Mouse (Mus musculus): ENCODE results near the gene Col4a1.
A peak's percentile ranks its signal among the peaks of the same experiment; 100 is the strongest.

Col4a1 gene

DNA sequence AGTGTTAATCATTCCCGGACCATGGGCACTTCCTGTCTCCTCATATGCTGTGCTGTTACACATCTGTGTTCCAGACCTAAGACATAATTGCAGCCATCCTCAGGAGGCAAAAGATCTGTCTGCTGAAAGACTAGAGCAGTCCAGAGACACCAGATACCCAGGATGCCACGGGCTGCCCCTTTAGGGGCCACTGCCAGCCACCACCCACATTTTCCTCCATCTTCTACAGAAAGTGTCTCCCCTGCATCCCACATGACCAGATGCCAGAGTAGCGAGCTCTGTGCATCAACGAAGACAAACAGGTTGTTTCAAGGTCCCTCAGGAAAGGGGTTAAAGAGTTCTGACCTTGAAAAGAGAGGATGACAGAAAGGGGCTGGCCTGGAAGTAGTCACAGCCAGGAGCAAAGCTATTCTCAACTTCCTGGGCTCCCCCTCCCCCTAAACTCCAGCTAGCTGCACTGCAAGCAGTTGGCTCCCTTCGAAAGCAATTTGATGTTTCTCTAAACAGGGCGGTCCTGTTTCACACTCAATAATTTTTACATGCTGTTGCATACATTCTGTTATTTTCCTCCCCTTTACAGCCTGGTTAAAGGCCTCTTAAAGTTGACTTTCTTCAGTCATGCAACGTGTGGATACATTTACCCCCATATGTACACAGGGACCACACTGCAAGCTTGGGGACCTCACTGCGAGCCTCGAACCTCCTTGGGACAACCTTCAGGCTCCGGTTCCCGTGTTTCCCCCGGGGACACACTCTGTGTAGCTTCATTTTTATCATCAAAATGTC is 13.9 kb downstream of the Col4a1 start:
- DNase-seq (ENCODE audit: low spot score), result no peak

- no peak for DNase-seq (ENCODE audit: low spot score)
Measured at GRCm38 (mm10) chr8:11297141-11297838, 15.3 kb downstream of the Col4a1 start.

- DNase-seq (ENCODE audit: low spot score), result no peak
Measured at GRCm38 (mm10) chr8:11296282-11296943, 16.2 kb downstream of the Col4a1 start.

GRCm38 (mm10) chr8:11292611-11293010 is 20.0 kb downstream of the Col4a1 start:
- no peak for DNase-seq (ENCODE audit: low spot score)

DNA sequence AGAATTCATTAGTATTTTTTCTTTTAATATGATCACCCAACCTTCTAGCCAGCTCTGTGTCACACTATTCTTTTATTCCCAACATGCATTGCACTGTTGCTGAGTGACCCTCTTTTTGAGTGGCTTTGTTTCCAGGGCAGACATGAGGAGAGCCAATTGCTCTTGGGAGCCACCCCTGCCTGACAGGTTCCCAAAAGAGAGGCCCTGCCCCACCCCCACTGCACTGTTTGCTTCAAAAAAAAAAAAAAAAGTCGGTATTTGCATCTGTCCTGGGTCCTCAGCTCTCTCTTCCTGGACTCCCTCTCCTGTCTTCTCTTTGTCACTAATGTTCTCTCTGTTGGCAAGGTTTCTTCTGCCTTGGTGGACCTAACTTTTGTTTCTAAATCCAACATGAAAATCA is 22.1 kb downstream of the Col4a1 start:
- no peak for DNase-seq (ENCODE audit: low spot score)

DNA sequence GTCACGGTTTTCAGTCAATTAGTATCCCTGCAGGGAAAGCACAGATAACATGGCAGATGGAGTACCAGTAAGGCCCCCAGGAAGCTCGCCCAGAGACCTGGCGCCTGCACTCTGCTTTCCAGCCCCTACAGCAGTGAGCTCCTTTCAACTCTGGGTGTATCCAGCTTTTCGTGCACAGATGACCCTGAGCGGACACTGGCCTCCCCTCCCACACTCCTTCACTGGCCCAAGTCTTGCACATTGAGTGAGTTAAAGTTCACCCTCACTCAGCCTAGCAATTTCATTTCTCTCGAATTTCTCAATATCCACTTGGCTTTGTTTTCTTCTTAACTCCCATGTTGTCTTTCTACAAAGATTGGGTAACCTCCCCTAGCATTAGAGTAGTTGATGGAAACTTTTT is 24.3 kb downstream of the Col4a1 start:
- peak; percentile 92 for DNase-seq (ENCODE audit: low spot score)

DNA sequence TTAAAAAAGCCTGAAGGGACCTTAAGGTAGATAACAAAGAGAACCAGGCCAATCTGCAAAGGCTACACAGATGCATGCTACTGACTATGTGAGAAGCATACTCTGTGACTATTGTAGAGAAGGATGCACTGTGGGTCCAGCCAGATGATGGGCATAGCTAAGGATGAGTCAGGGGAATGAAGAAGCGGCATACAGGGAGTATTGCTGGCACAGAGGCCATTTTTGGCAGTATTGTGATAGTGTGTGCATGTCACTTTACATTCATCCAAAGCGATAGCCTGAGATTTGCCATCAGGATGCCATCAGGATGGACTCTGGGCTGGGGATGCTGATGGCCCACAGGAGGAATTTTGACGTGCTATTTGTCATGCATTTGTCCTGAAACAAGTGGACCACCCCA is 25.5 kb downstream of the Col4a1 start:
- no peak for DNase-seq (ENCODE audit: low spot score)

DNA sequence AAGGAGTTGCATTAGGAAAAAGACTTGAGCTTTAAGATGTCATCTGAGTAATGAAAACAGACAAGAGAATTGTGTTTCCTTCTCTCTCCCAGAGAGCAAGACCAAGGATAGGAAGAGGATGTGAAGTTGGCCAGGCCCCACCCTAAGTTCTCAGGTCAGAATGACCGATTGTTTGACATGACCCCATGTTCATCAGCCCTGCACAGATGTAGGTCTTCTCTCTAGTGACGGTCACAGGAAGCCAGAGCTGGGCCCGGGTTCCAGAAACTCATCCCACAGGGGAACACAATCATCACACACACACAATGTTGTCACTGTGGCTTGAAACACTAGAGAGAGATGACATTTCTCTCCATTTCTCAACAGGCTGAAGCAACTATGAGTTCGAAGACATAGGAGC is 27.2 kb downstream of the Col4a1 start:
- DNase-seq (ENCODE audit: low spot score), result no peak

DNA sequence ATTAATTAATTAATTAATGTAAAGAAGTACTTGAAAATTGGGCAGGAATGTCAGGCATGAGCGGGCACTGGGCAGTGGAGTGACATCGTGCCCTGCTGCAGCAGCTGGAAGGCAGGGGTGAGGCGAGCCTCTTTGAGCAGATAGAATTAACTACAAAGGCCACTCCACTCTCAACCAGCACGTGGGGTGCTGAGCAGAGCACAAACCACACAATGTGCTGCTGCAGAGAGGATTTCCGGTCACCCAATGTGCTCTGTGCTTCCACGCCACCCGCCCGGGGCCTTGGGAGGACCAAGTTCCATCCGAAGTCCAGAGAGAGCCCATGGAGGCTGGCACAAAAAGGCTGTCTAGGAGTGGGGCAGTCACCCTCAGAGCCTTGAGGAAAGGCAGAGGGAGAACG is 29.4 kb downstream of the Col4a1 start:
- DNase-seq (ENCODE audit: low spot score), result no peak

DNA sequence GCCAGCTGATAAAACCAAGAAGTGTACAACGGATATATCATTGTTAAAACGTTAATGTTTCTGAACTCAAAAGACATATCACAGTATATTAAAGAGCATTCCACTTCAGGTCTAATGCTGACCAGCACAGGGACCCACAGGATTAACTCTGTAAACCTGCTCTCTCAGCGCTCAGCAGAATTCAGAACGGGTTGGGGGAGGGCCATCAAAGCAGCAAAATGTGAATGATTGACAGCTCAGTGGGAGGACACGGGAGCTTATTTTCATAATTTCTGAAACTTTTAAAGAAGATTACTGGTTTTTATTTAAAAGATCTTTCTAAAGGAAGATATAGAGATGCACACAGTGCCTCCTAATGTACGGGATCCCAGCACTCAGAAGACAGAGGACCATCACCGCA is 29.9 kb downstream of the Col4a1 start:
- no peak for DNase-seq (ENCODE audit: low spot score)

DNA sequence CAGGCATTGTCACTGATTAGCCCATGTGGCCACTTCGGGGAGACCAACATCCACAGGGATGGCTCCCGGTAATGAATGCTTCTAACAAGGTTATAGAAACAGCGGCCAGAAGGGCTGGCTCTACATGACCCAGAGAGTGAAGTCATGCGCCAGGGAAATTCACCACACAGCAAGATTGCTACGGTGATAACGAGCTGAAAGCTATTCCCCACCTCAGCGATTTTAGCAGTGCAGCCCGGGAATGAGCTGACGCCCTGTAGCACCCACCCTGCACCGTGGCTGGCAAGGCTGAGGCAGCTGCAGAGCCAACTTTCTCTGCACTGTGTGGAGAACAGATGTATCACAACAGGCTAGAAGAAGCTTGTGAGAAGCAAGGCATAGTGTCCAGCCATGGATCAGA is 30.5 kb downstream of the Col4a1 start:
- DNase-seq (ENCODE audit: low spot score), result no peak

- DNase-seq (ENCODE audit: low spot score), result no peak
Measured at GRCm38 (mm10) chr8:11280721-11281268, 31.8 kb downstream of the Col4a1 start.

DNA sequence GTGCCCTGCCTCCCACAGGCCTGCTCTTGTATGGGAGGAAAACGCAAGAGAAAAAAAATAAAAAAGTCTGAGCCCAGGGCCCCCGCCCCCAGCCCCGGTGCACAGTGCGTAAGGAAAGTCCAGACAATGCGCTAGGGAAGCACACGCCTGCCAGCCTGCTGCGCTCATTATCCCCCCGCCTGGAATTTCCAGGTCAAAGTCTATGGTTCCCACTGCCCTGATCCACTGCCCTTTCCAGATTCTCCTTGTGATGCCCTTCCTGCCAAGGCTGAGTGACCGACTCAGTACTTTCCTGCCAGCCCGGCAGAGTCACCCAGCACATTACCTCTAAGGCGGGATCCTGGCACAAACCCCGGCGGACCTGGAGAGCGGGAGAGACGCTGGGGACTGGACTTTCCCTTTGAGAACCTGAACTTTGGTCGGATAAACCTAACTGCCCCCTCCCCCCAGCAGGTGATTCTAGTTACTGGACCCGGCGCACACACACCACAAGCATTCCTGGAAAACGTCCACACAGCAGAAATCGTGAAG is 33.3 kb downstream of the Col4a1 start:
- no peak for DNase-seq (ENCODE audit: low spot score)

DNA sequence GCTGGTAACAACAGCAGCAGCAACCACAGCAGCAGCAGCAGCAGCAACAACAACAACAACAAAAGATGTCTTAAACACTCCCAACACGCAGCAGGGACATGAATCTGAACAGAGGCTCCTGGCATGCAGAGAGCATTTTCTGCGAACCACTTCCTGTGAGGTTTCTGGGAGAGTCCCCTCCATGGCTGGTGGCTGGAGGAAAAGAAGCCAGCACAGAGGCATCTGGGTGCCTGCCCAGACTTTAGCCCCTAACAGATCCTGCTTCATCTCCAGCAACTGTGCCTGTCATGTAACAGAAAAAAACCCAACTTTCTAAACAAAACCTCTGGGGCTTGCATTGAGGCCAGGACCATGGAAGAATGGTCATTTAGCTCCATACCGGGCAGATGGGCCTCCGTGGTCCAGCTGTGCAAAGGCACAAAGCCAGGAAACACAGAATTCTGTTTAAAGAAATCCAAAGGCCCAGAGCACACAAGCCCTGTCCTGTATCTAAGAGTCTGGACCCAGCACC is 34.5 kb downstream of the Col4a1 start:
- peak; percentile 75 for DNase-seq (ENCODE audit: low spot score)

GRCm38 (mm10) chr8:11277602-11278051 is 35.0 kb downstream of the Col4a1 start:
- peak; percentile 85 for DNase-seq (ENCODE audit: low spot score)

GRCm38 (mm10) chr8:11276286-11276685 is 36.3 kb downstream of the Col4a1 start:
- DNase-seq (ENCODE audit: low spot score), result no peak

DNA sequence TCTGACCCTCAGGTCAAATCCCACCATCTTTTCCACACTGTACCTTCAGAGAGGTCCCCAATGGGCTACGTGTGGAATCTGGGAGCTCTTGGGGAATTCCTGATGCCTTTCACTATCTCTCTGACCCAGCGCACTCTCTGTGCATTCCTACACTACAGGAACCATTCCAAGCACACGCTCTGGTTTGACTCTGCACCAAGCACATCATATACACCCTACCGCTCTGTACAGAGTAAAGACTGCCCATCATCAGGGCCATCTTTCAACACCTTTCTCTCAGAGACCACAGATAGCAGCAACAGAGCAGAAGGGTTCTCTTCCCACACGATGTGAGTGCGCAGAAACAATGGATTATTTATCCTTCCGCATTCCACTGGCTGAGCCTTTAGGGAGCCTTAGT is 38.2 kb downstream of the Col4a1 start:
- no peak for DNase-seq (ENCODE audit: low spot score)

DNA sequence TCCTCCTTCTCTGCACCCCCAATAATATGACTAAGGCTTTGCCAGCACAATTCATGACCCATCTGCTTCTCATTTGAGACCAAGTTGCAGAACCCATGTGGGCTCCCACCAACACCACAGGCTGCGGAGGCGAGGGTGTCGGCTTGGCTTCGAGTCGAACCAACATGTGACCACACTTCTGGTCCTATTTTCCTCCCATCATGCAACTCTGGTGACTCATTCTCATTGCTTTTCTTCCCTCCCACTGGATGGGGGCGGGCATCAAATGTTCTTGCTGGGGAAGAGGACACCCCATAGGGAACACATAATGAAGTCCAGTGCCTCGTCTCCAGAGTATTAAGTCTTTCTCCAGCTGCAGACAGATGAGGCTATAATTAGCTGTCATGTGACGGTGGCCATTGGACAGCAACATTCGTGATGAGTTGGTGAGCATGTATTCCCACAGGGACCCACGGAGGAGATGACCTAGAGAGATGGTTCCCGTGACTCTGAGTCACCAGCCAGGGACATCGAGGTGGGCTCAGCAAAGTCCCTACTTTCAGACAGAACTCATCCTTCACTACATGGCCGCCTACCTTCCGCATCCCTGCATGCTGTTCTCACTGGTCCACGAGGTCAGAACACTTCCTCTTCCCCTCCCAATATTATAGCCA is 39.0 kb downstream of the Col4a1 start:
- peak; percentile 91 for DNase-seq (ENCODE audit: low spot score)

DNA sequence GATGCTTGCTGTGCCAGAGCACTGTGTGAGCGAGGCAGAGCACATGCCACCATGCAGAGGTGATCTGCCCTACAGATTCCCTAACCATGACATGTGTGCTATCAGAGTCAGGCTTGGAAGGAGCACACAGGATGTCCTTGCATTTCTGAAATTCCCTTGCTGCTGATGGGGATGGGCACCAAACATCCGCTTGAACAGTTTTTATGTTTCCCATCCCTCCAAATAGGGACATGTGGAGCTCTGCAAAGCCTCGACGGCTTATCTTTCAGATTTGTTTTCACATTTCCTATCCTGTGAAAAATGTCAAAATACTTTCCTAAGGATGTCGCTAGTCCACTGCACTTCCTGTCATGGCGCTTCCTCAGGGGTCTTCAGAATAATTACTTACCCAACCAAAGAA is 40.4 kb downstream of the Col4a1 start:
- no peak for DNase-seq (ENCODE audit: low spot score)

DNA sequence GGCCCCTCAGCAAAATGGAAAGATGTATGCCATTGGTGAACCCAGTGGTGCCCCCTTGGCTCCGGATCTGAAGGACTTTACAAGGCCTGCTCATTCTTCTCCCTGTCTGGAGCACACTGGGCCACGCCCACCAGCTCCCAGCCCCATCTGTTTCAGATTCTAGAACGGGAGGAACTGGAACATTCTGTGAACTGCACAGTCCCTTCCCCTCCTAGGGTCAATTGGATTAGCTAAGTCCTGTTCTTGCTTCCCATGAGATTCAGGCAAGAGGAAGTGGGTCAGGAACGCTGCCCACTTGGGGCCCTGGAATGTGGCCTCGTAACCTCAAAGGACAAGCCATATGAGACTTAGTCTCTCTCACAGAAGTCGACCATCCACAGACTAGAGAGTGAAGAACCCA is 41.8 kb downstream of the Col4a1 start:
- DNase-seq (ENCODE audit: low spot score), result peak; percentile 68

DNA sequence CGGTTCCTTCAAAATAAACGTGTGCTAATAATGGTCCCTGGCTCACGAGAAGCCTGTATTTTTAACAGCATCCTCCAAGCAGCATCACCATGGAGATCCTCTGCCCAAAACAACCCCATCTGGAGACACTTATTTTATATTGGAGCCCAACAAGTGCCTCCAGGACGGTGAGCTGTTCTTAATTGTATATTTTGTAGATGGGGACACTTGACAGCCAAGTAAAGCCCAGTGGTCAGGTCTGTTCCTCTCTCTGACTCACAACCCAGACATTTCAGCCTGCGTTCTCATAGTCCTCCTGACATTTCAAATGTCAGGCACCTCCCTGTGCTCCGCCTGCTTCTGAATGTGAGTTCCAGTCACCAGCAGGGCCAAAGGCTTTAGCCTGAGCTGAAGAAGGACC is 43.9 kb downstream of the Col4a1 start:
- no peak for DNase-seq (ENCODE audit: low spot score)

GRCm38 (mm10) chr8:11266471-11266870 is 46.2 kb downstream of the Col4a1 start:
- DNase-seq (ENCODE audit: low spot score), result no peak

Measured in adipocyte (in vitro differentiated cells).